Comparison of ENCODE assay signal across 9 mouse cellular contexts in the genomic region with DNA sequence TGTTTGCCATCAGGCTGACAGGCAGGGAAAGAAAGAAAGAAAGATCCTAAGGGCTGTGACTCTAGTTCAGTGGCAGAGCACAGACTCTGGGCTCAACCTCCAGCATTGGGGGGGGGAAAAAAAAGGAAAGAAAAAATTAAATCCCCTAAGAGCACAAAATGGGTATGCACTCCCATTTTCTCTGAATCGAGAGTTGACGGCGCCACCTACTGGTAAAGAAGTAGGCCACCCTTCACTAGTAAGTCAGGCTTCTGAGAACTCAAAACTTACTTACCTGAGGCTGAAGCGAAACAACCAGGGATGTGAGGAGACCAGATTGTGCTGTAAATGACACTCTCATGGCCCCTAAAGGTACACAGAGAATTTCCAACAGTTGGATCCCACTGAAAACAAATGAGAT. TPM values are rescaled to one million over a fixed set of nuclear protein-coding genes. Genes with fewer than 3 reads are reported as not detected.
A peak's percentile ranks its signal among the peaks of the same experiment; 100 is the strongest.
DNase-seq lines count a peak whose midpoint lies in the region; ATAC-seq and TF ChIP-seq lines count a peak whose summit lies in the region.
"Had no signal": no experiment of that assay in that cellular context is flagged by ENCODE, and none has a peak within 500 bp of the region (broad histone marks: within the 10 kb centered on the region; RNA-seq: fewer than 3 reads in every experiment).

No protein-coding gene starts in this region.

- WGBS in kidney, adult 2 months = 23% methylated on average over 4 of the region's 4 CpGs
- 20% methylated on average over 4 of the region's 4 CpGs for WGBS in kidney, embryonic 15.5 days
- 16% methylated on average over 4 of the region's 4 CpGs for WGBS in forebrain, embryonic 16.5 days

- H3K79me2 ChIP-seq in CH12.LX (replicated peaks; ENCODE audit: control insufficient read depth, extremely low read depth, insufficient read depth, poor library complexity, severe bottlenecking) = no peaks in the 10 kb centered on the region

- H3K4me2 ChIP-seq in kidney, embryonic 15.5 days = no peak overlapping the region
- H3K4me2 ChIP-seq in CH12.LX (ENCODE audit: insufficient read depth, low read depth, poor library complexity, severe bottlenecking) = no peak overlapping the region
- no peak overlapping the region for H3K4me2 ChIP-seq in forebrain, embryonic 16.5 days (ENCODE audit: low read length)
- H3K4me2 ChIP-seq: embryonic facial prominence, embryonic 13.5 days had no signal

- peak; percentile 79 for TF ChIP-seq RAD21 in CH12.LX (IDR thresholded peaks at IDR 0.05; ENCODE audit: low read depth, low read length)

- no peak for TF ChIP-seq POLR2A in kidney, adult 2 months (IDR thresholded peaks at IDR 0.05; ENCODE audit: low read depth, low read length)
- TF ChIP-seq POLR2A in CH12.LX (IDR thresholded peaks at IDR 0.05; ENCODE audit: low read depth, low read length) = no peak

- no peak for TF ChIP-seq EP300 in CH12.LX (IDR thresholded peaks at IDR 0.05; ENCODE audit: low read length)

- intact Hi-C loops in left cerebral cortex, postnatal 36 days (cut with DNase I) = loop anchor here (5.0 kb wide), 2 partner anchors 182 to 652 kb away; a partner anchor contains a TSS

- in situ Hi-C loops in CH12.LX (cut with MboI; ENCODE audit: low pct_ligation_motif_present, low pct_unique_long_range_greater_than_20kb, low sequenced_read_pairs) = loop anchor here (5.0 to 10.0 kb wide), 2 partner anchors 69 to 182 kb away; a partner anchor contains a TSS

- H3K27me3 ChIP-seq in kidney, adult 2 months (replicated peaks; ENCODE audit: control insufficient read depth, insufficient read depth, low read length) = no peaks in the 10 kb centered on the region
- H3K27me3 ChIP-seq in kidney, embryonic 15.5 days = no peaks in the 10 kb centered on the region
- H3K27me3 ChIP-seq in CH12.LX (replicated peaks) = no peaks in the 10 kb centered on the region
- H3K27me3 ChIP-seq in forebrain, embryonic 16.5 days (replicated peaks; ENCODE audit: control insufficient read depth, insufficient read depth, low read length) = no peaks in the 10 kb centered on the region
- H3K27me3 ChIP-seq: embryonic facial prominence, embryonic 13.5 days had no signal

- peak; percentile 39 for DNase-seq in kidney, adult 2 months
- DNase-seq in CH12.LX (ENCODE audit: extremely low read depth) = peak; percentile 72
- peak; percentile 37 for DNase-seq in adrenal gland, postnatal 25 days
- peak; percentile 18 to 34 for DNase-seq in left cerebral cortex, postnatal 36 days (ENCODE audit: low spot score in 2 of 2)
- peak; percentile 74 for DNase-seq in retina, embryonic 14.5 days (ENCODE audit: low spot score)
- no peak for DNase-seq in ovary, postnatal 10 days (ENCODE audit: low spot score)

- no peak for ATAC-seq in kidney, embryonic 15.5 days (replicated peaks; ENCODE audit: low FRiP score)
- peak; percentile 63 for ATAC-seq in forebrain, embryonic 16.5 days

- no peak overlapping the region for H3K27ac ChIP-seq in kidney, adult 2 months (ENCODE audit: insufficient read depth, low read depth, low read length)
- H3K27ac ChIP-seq in kidney, embryonic 15.5 days = no peak overlapping the region
- no peak overlapping the region for H3K27ac ChIP-seq in CH12.LX (ENCODE audit: insufficient read depth, low read depth)
- H3K27ac ChIP-seq in forebrain, embryonic 16.5 days (ENCODE audit: low read length) = no peak overlapping the region
- H3K27ac ChIP-seq: embryonic facial prominence, embryonic 13.5 days had no signal

- H3K36me3 ChIP-seq in kidney, adult 2 months (ENCODE audit: control insufficient read depth, insufficient read depth, low read length) = peaks cover 2% of the 10 kb centered on the region; the same call in 1 of the 2 replicates
- H3K36me3 ChIP-seq in kidney, embryonic 15.5 days = peaks cover 4% of the 10 kb centered on the region; the same call in 1 of the 2 replicates
- peaks cover 6 to 47% of the 10 kb centered on the region in 2 experiments for H3K36me3 ChIP-seq in CH12.LX (replicated peaks in 1 of 2; ENCODE audit: control insufficient read depth in 1 of 2, insufficient read depth in 1 of 2, low read length in 1 of 2)
- no peaks in the 10 kb centered on the region for H3K36me3 ChIP-seq in forebrain, embryonic 16.5 days (ENCODE audit: control insufficient read depth, insufficient read depth)

- peaks cover 6% of the 10 kb centered on the region; the same call in 1 of the 2 replicates for H3K4me1 ChIP-seq in kidney, adult 2 months (ENCODE audit: control insufficient read depth, insufficient read depth, low read length)
- H3K4me1 ChIP-seq in kidney, embryonic 15.5 days = no peaks in the 10 kb centered on the region
- peaks cover 12 to 31% of the 10 kb centered on the region in 2 experiments for H3K4me1 ChIP-seq in CH12.LX (ENCODE audit: control insufficient read depth in 1 of 2, insufficient read depth in 2 of 2)
- no peaks in the 10 kb centered on the region for H3K4me1 ChIP-seq in forebrain, embryonic 16.5 days (replicated peaks; ENCODE audit: control insufficient read depth, insufficient read depth, low read length)

- TF ChIP-seq CTCF in kidney, adult 2 months (conservative IDR thresholded peaks at IDR 0.05; ENCODE audit: insufficient read depth, insufficient read length, low read depth, low read length) = peak; percentile 44
- peak; percentile 68 to 84 for TF ChIP-seq CTCF in CH12.LX (conservative IDR thresholded peaks at IDR 0.05 in 1 of 2, IDR thresholded peaks at IDR 0.05 in 1 of 2; ENCODE audit: low read depth in 2 of 2, low read length in 2 of 2)

- H3K9me3 ChIP-seq in kidney, embryonic 15.5 days (replicated peaks) = no peaks in the 10 kb centered on the region
- no peaks in the 10 kb centered on the region for H3K9me3 ChIP-seq in CH12.LX (replicated peaks; ENCODE audit: low read length)
- H3K9me3 ChIP-seq in forebrain, embryonic 16.5 days (ENCODE audit: control insufficient read depth, low read length) = no peaks in the 10 kb centered on the region
- H3K9me3 ChIP-seq: embryonic facial prominence, embryonic 13.5 days had no signal

- dilution Hi-C loops in CH12.LX (cut with MboI; ENCODE audit: extremely low pct_ligation_motif_present, extremely low pct_unique_long_range_greater_than_20kb, low sequenced_read_pairs) = no loop called here

- no peak overlapping the region for H3K4me3 ChIP-seq in kidney, adult 2 months (ENCODE audit: insufficient read depth, low read depth, low read length)
- H3K4me3 ChIP-seq in kidney, embryonic 15.5 days (replicated peaks) = no peak overlapping the region
- no peak overlapping the region for H3K4me3 ChIP-seq in CH12.LX (replicated peaks in 1 of 3; ENCODE audit: low read depth in 2 of 3, low read length in 2 of 3, poor library complexity in 1 of 3)
- H3K4me3 ChIP-seq in forebrain, embryonic 16.5 days (replicated peaks; ENCODE audit: low read length) = no peak overlapping the region
- H3K4me3 ChIP-seq: embryonic facial prominence, embryonic 13.5 days had no signal

- H3K9ac ChIP-seq in kidney, embryonic 15.5 days = no peak overlapping the region
- no peak overlapping the region for H3K9ac ChIP-seq in CH12.LX (ENCODE audit: insufficient read depth, low read depth)
- H3K9ac ChIP-seq in forebrain, embryonic 16.5 days (replicated peaks; ENCODE audit: low read depth, low read length) = no peak overlapping the region
- H3K9ac ChIP-seq: embryonic facial prominence, embryonic 13.5 days had no signal

TF ChIP-seq in CH12.LX, 34 proteins besides CTCF, POLR2A, EP300 and RAD21 (continues in another document):
- no peak for TF ChIP-seq MAFK (IDR thresholded peaks at IDR 0.05; ENCODE audit: insufficient replicate concordance, low read length)
- TF ChIP-seq SMC3 (IDR thresholded peaks at IDR 0.05; ENCODE audit: low read depth, low read length) = peak; percentile 76
- TF ChIP-seq MAX (IDR thresholded peaks at IDR 0.05; ENCODE audit: low read length) = no peak
- no peak for TF ChIP-seq BHLHE40 (IDR thresholded peaks at IDR 0.05; ENCODE audit: low read depth, low read length)
- TF ChIP-seq SIN3A (IDR thresholded peaks at IDR 0.05; ENCODE audit: low read length) = no peak
- TF ChIP-seq MXI1 (IDR thresholded peaks at IDR 0.05; ENCODE audit: low read depth, low read length) = no peak
- no peak for TF ChIP-seq CHD2 (IDR thresholded peaks at IDR 0.05; ENCODE audit: low read length)
- no peak for TF ChIP-seq JUN (IDR thresholded peaks at IDR 0.05; ENCODE audit: insufficient read depth, low read depth, low read length)
- TF ChIP-seq MYC (IDR thresholded peaks at IDR 0.05; ENCODE audit: low read depth, low read length) = no peak
- 0 out of 2 replicates have a peak, but pooled peaks have one; percentile 11 for TF ChIP-seq ZC3H11A (IDR thresholded peaks at IDR 0.05; ENCODE audit: low read depth, low read length)
- no peak for TF ChIP-seq ZMIZ1 (IDR thresholded peaks at IDR 0.05; ENCODE audit: low read depth, low read length)
- TF ChIP-seq CHD1 (IDR thresholded peaks at IDR 0.05; ENCODE audit: low read depth, low read length) = no peak

RNA-seq across cellular contexts. Expression of a gene that starts 13.5 kb away (rescaled TPM):
- 87.4 and 90.9 TPM in 2 replicates for polyA plus RNA-seq in kidney, adult 2 months (2012; rRNA removed)
- polyA plus RNA-seq in kidney, embryonic 15.5 days (2015; fragmentation: Nextera tagmentation; extraction: Ambion mirVana) = 36.0 and 38.2 TPM in 2 replicates
- 26.5 and 28.0 TPM in 2 replicates for total RNA-seq in CH12.LX (2012; rRNA removed)
- 53.1 and 53.6 TPM in 2 replicates for total RNA-seq in CH12.LX (2014; rRNA removed)
- 30.2 and 32.4 TPM in 2 replicates for polyA plus RNA-seq in CH12.LX (2012; ENCODE audit: insufficient read length, low read depth)
- 47.3 and 57.8 TPM in 2 replicates for total RNA-seq in adrenal gland, postnatal 25 days (2021)
- polyA plus RNA-seq in forebrain, embryonic 16.5 days (2015; fragmentation: Nextera tagmentation; extraction: Ambion mirVana) = 23.9 and 24.3 TPM in 2 replicates
- total RNA-seq in left cerebral cortex, postnatal 36 days (2021) = 10 to 100 TPM; 25.6 to 28.3 TPM

RNA-seq across cellular contexts. Expression of a gene that starts 40.3 kb away (rescaled TPM):
- 9.0 and 11.3 TPM in 2 replicates for polyA plus RNA-seq in kidney, adult 2 months (2012; rRNA removed)
- polyA plus RNA-seq in kidney, embryonic 15.5 days (2015; fragmentation: Nextera tagmentation; extraction: Ambion mirVana) = 2.7 and 3.0 TPM in 2 replicates
- total RNA-seq in CH12.LX (2012; rRNA removed) (27.6 and 28.8 TPM in 2 replicates), CH12.LX (2014; rRNA removed) (15.8 and 16.3 TPM in 2 replicates)
- 27.3 and 31.0 TPM in 2 replicates for polyA plus RNA-seq in CH12.LX (2012; ENCODE audit: insufficient read length, low read depth)
- 20.3 and 22.9 TPM in 2 replicates for total RNA-seq in adrenal gland, postnatal 25 days (2021)
- polyA plus RNA-seq in forebrain, embryonic 16.5 days (2015; fragmentation: Nextera tagmentation; extraction: Ambion mirVana) = 0.80 and 0.84 TPM in 2 replicates
- 10 to 100 TPM; 43.6 to 44.4 TPM for total RNA-seq in left cerebral cortex, postnatal 36 days (2021)

RNA-seq across cellular contexts. Expression of a gene that starts 42.7 kb away (rescaled TPM):
- 0.08 and 0.20 TPM in 2 replicates for polyA plus RNA-seq in kidney, adult 2 months (2012; rRNA removed)
- 0.22 and 1.1 TPM in 2 replicates for polyA plus RNA-seq in kidney, embryonic 15.5 days (2015; fragmentation: Nextera tagmentation; extraction: Ambion mirVana)
- total RNA-seq in CH12.LX (2012; rRNA removed) (0.21 and 0.93 TPM in 2 replicates), CH12.LX (2014; rRNA removed) (0.52 and 0.57 TPM in 2 replicates)
- 0.37 and 0.40 TPM in 2 replicates for polyA plus RNA-seq in CH12.LX (2012; ENCODE audit: insufficient read length, low read depth)
- total RNA-seq in adrenal gland, postnatal 25 days (2021) = 9.5 and 16.5 TPM in 2 replicates
- 1.5 and 1.8 TPM in 2 replicates for polyA plus RNA-seq in forebrain, embryonic 16.5 days (2015; fragmentation: Nextera tagmentation; extraction: Ambion mirVana)
- total RNA-seq in left cerebral cortex, postnatal 36 days (2021) = 1 to 10 TPM; 1.5 to 3.6 TPM
